Mouse (Mus musculus): Measurements from ENCODE around the gene Nktr.

DNA sequence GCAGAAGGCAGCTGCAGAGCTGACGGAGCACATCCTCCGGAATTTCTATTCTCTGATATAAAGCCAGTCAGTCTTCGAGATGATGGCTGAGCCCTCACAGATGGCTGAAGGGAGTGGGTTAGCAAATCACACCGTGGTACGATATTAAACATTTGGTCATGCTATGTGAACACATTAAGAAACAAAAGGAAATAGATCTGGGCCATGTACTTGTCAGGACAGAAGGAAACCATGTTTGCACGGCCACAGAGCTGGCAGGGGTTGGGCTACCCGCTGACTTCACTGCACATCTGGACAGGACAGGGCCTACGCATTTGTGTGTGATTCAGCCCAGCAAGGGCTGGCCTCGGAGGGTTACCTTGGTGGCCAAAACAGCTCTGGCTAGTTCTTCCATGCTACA is 22.3 kb upstream of the Nktr start:
- TF ChIP-seq POLR2AphosphoS5 (IDR thresholded peaks at IDR 0.05; ENCODE audit: borderline replicate concordance, low read depth, low read length) (no peak), POLR2A (IDR thresholded peaks at IDR 0.05; ENCODE audit: control insufficient read depth in 1 of 2, insufficient read depth in 1 of 2, low read depth in 1 of 2, low read length in 2 of 2, poor library complexity in 1 of 2) (no peak), MAX (IDR thresholded peaks at IDR 0.05; ENCODE audit: low read length) (no peak), RAD21 (IDR thresholded peaks at IDR 0.05; ENCODE audit: low read depth, low read length) (no peak), HCFC1 (IDR thresholded peaks at IDR 0.05; ENCODE audit: low read depth, low read length) (no peak), CTCF (IDR thresholded peaks at IDR 0.05 in 2 of 3, conservative IDR thresholded peaks at IDR 0.05 in 1 of 3; ENCODE audit: control insufficient read depth in 1 of 3, insufficient read depth in 1 of 3, low read depth in 2 of 3, low read length in 3 of 3, poor library complexity in 1 of 3, severe bottlenecking in 1 of 3) (no peak), ZKSCAN1 (IDR thresholded peaks at IDR 0.05; ENCODE audit: low read depth, low read length) (no peak), TCF12 (IDR thresholded peaks at IDR 0.05; ENCODE audit: low read depth, low read length) (no peak), SIN3A (IDR thresholded peaks at IDR 0.05; ENCODE audit: low read length) (no peak), EP300 (IDR thresholded peaks at IDR 0.05; ENCODE audit: low read depth in 1 of 2, low read length in 2 of 2) (no peak)

Data from MEL (cell line).